Mouse (Mus musculus) kidney, adult 8-10 months (tissue): ENCODE results near the gene Vwa1.

Experiments
- DNase-seq, 2 experiments: peaks; one replicate each; pipeline ENCODE4 v3.0.0; 2022

Vwa1 gene

GRCm38 (mm10) chr4:155779498-155779897 lies 5.0 kb upstream of the Vwa1 start:
- DNase-seq: no peak

GRCm38 (mm10) chr4:155777816-155778215 lies 3.3 kb upstream of the Vwa1 start:
- no peak for DNase-seq

- no peak for DNase-seq
Measured at GRCm38 (mm10) chr4:155776704-155777335, 2.3 kb upstream of the Vwa1 start.

GRCm38 (mm10) chr4:155775855-155776254 lies 1.4 kb upstream of the Vwa1 start:
- peak; percentile 33 to 62 for DNase-seq

- DNase-seq: peak; percentile 54 to 64
Measured at GRCm38 (mm10) chr4:155774971-155775740, 658 bp upstream of the Vwa1 start.

GRCm38 (mm10) chr4:155773335-155774078 lies 991 bp downstream of the Vwa1 start:
- DNase-seq: peak in 1 of 2 experiments; percentile 45

- no peak for DNase-seq
Measured at GRCm38 (mm10) chr4:155772786-155773185, 1.7 kb downstream of the Vwa1 start.

GRCm38 (mm10) chr4:155771706-155772105 lies 2.8 kb downstream of the Vwa1 start:
- peak; percentile 52 to 83 for DNase-seq

- peak; percentile 76 to 78 for DNase-seq
Measured at GRCm38 (mm10) chr4:155770626-155771025, 3.9 kb downstream of the Vwa1 start.

GRCm38 (mm10) chr4:155769880-155770512 lies 4.5 kb downstream of the Vwa1 start:
- peak; percentile 89 to 93 for DNase-seq

GRCm38 (mm10) chr4:155769496-155769879 lies 5.0 kb downstream of the Vwa1 start:
- no peak for DNase-seq

- no peak for DNase-seq
Measured at GRCm38 (mm10) chr4:155762357-155762756, 12.1 kb downstream of the Vwa1 start.

GRCm38 (mm10) chr4:155761356-155762099 lies 13.0 kb downstream of the Vwa1 start:
- DNase-seq: peak; percentile 16 to 20

GRCm38 (mm10) chr4:155760613-155761355 lies 13.7 kb downstream of the Vwa1 start, which contains the start of gene Atad3a:
Gene Atad3a (minus strand): TSS chr4:155761093.
- DNase-seq: peak; percentile 97 to 98

- peak; percentile 29 to 32 for DNase-seq
Measured at GRCm38 (mm10) chr4:155759862-155760612, 14.5 kb downstream of the Vwa1 start.

- DNase-seq: no peak
Measured at GRCm38 (mm10) chr4:155757011-155757410, 17.5 kb downstream of the Vwa1 start.

GRCm38 (mm10) chr4:155746575-155747490 lies 27.7 kb downstream of the Vwa1 start:
- no peak for DNase-seq

- DNase-seq: no peak
Measured at GRCm38 (mm10) chr4:155746036-155746548, 28.4 kb downstream of the Vwa1 start.

GRCm38 (mm10) chr4:155745136-155745535 lies 29.4 kb downstream of the Vwa1 start:
- DNase-seq: no peak
